Mouse (Mus musculus) kidney, postnatal 0 days (tissue): ENCODE results near the gene Vwa5b2. TPM values are rescaled to one million over a fixed set of nuclear protein-coding genes. Genes with fewer than 3 reads are reported as not detected.

ENCODE experiments used
- ATAC-seq: fragments of 200-750 bp; cut with Nextera tagmentation; replicated peaks from 2 replicates; pipeline ENCODE4 v1.8.0; 2017; ENCODE audit warnings: low read depth, moderate number of reproducible peaks, moderate TSS enrichment, moderate library complexity; ENCODE audit not compliant: low FRiP score
- DNase-seq: peaks from one replicate; pipeline ENCODE4 v3.0.0-alpha.2; 2016; ENCODE audit warnings: low spot score
- H3K27ac ChIP-seq: fragments of 300-500 bp; sonication (generic); 2 replicates; pipeline ENCODE4 v1.5.1; 2014; ENCODE audit warnings: mild to moderate bottlenecking
- H3K27me3 ChIP-seq: fragments of 300-500 bp; sonication (generic); 2 replicates; pipeline ENCODE4 v1.6.1; 2014; ENCODE audit warnings: low read length, mixed read lengths; ENCODE audit not compliant: insufficient read depth
- H3K36me3 ChIP-seq: fragments of 300-500 bp; sonication (generic); 2 replicates; pipeline ENCODE4 v1.6.1; 2014; ENCODE audit warnings: low read length, mixed read lengths; ENCODE audit not compliant: insufficient read depth
- H3K4me1 ChIP-seq: fragments of 300-500 bp; sonication (generic); replicated peaks from 2 replicates; pipeline ENCODE4 v1.6.1; 2014; ENCODE audit warnings: antibody characterized with exemption, low read length, mixed read lengths; ENCODE audit not compliant: insufficient read depth
- H3K4me2 ChIP-seq: fragments of 300-500 bp; sonication (generic); 2 replicates; pipeline ENCODE4 v1.6.1; 2014; ENCODE audit warnings: mild to moderate bottlenecking, low read length, moderate library complexity, mixed read lengths
- H3K4me3 ChIP-seq: fragments of 300-500 bp; sonication (generic); replicated peaks from 2 replicates; pipeline ENCODE4 v1.5.1; 2014; ENCODE audit warnings: low read depth, low read length
- H3K9ac ChIP-seq: fragments of 300-500 bp; sonication (generic); 2 replicates; pipeline ENCODE4 v1.6.1; 2014; ENCODE audit warnings: low read depth, low read length
- H3K9me3 ChIP-seq: fragments of 300-500 bp; sonication (generic); replicated peaks from 2 replicates; pipeline ENCODE4 v1.6.1; 2016; ENCODE audit warnings: low read length, inconsistent platforms, mixed read lengths
- CTCF ChIP-seq: IDR thresholded peaks from 2 replicates; pipeline ENCODE4 v1.5.1; 2016; ENCODE audit warnings: antibody characterized with exemption, low read depth, mild to moderate bottlenecking, moderate library complexity
- whole genome bisulfite sequencing: fragments of 180-500 bp; shearing (Covaris S2); extraction: QIAGEN DNeasy Blood & Tissue Kit; methylation state at CpG from one replicate; pipeline ENCODE4 v1.1.7; 2014; 5-methylcytosine and 5-hydroxymethylcytosine counted together
- polyA plus RNA-seq: library from polyadenylated mRNA; unstranded; fragments of >200 nt; fragmentation: Nextera tagmentation; extraction: Ambion mirVana; gene quantifications from 2 replicates; pipeline ENCODE4 v1.2.1, GENCODE M21; 2015

Gene Vwa5b2
- 0.38 and 0.43 TPM in 2 replicates for polyA plus RNA-seq

GRCm38 (mm10) chr16:20589366-20589938 lies at the start of gene Vwa5b2:
Gene Vwa5b2 (plus strand): TSS chr16:20589471.
- peak within 1 kb of the TSS; percentile 91 for H3K4me2 ChIP-seq
- H3K27ac ChIP-seq = no peak within 1 kb of the TSS
- DNase-seq (peak; percentile 8), ATAC-seq (peak; percentile 75)
- H3K9me3 ChIP-seq = no peaks in the 10 kb centered on the region
- TF ChIP-seq CTCF = no peak
- peaks cover 17% of the 10 kb centered on the region for H3K4me1 ChIP-seq
- peak within 1 kb of the TSS; percentile 37; the same call in 1 of the 2 replicates for H3K9ac ChIP-seq
- 0% methylated on average over 22 of the region's 24 CpGs for WGBS
- H3K36me3 ChIP-seq = no peaks in the 10 kb centered on the region
- H3K4me3 ChIP-seq = peak within 1 kb of the TSS; percentile 48
- H3K27me3 ChIP-seq = peaks cover 34% of the 10 kb centered on the region

- Histone ChIP-seq H3K27ac (no peak overlapping the region), H3K9me3 (no peaks in the 10 kb centered on the region), H3K4me3 (no peak overlapping the region), H3K4me1 (peaks cover 11% of the 10 kb centered on the region), H3K36me3 (peaks cover 49% of the 10 kb centered on the region), H3K4me2 (no peak overlapping the region), H3K27me3 (no peaks in the 10 kb centered on the region), H3K9ac (no peak overlapping the region)
- DNase-seq (no peak), ATAC-seq (no peak)
- 72% methylated on average over 3 of the region's 3 CpGs for WGBS
- TF ChIP-seq CTCF = no peak
Observed at GRCm38 (mm10) chr16:20539649-20540048, 49.6 kb upstream of the Vwa5b2 start.

- Histone ChIP-seq H3K9ac (no peak overlapping the region), H3K4me3 (no peak overlapping the region), H3K27me3 (no peaks in the 10 kb centered on the region), H3K9me3 (no peaks in the 10 kb centered on the region), H3K4me1 (peaks cover 11% of the 10 kb centered on the region), H3K4me2 (no peak overlapping the region), H3K36me3 (peaks cover 54% of the 10 kb centered on the region), H3K27ac (no peak overlapping the region)
- DNase-seq (no peak), ATAC-seq (no peak)
- no peak for TF ChIP-seq CTCF
- WGBS = 79% methylated on average over 4 of the region's 4 CpGs
Observed at GRCm38 (mm10) chr16:20540438-20540837, 48.8 kb upstream of the Vwa5b2 start.

GRCm38 (mm10) chr16:20545696-20546095 lies 43.6 kb upstream of the Vwa5b2 start:
- peaks cover 31% of the 10 kb centered on the region for H3K36me3 ChIP-seq
- H3K27ac ChIP-seq = no peak overlapping the region
- TF ChIP-seq CTCF = no peak
- no peak overlapping the region for H3K4me3 ChIP-seq
- DNase-seq (no peak), ATAC-seq (no peak)
- 91% methylated on average over 10 of the region's 10 CpGs for WGBS
- no peak overlapping the region for H3K4me2 ChIP-seq
- no peak overlapping the region for H3K9ac ChIP-seq
- H3K27me3 ChIP-seq = no peaks in the 10 kb centered on the region
- H3K4me1 ChIP-seq = peaks cover 5% of the 10 kb centered on the region
- H3K9me3 ChIP-seq = no peaks in the 10 kb centered on the region

- TF ChIP-seq CTCF = no peak
- ATAC-seq = no peak
- Histone ChIP-seq H3K9me3 (no peaks in the 10 kb centered on the region), H3K4me3 (0 out of 2 replicates have a peak overlapping the region, but pooled peaks have one; percentile 91), H3K4me1 (peaks cover 5% of the 10 kb centered on the region), H3K9ac (peak overlapping the region; percentile 44; the same call in 1 of the 2 replicates), H3K4me2 (peak overlapping the region; percentile 91), H3K36me3 (peaks cover 32% of the 10 kb centered on the region), H3K27ac (peak overlapping the region; percentile 33), H3K27me3 (no peaks in the 10 kb centered on the region)
- WGBS = 48% methylated on average over 5 of the region's 5 CpGs
- peak; percentile 9 for DNase-seq
Observed at GRCm38 (mm10) chr16:20547423-20547822, 41.8 kb upstream of the Vwa5b2 start.

GRCm38 (mm10) chr16:20548096-20548948 lies 40.9 kb upstream of the Vwa5b2 start, which contains the start of gene Abcf3:
Gene Abcf3 (plus strand): TSS chr16:20548577.
- Histone ChIP-seq H3K36me3 (peaks cover 33% of the 10 kb centered on the region), H3K4me2 (peak within 1 kb of the TSS; percentile 91), H3K27ac (peak within 1 kb of the TSS; percentile 47), H3K27me3 (no peaks in the 10 kb centered on the region), H3K9ac (peak within 1 kb of the TSS; percentile 84), H3K4me3 (peak within 1 kb of the TSS; percentile 91), H3K9me3 (no peaks in the 10 kb centered on the region), H3K4me1 (peaks cover 5% of the 10 kb centered on the region)
- under 1% methylated on average over 56 of the region's 56 CpGs for WGBS
- peak; percentile 98 for ATAC-seq
- peak; percentile 100 for DNase-seq
- TF ChIP-seq CTCF = no peak
